Mouse (Mus musculus): Measurements from ENCODE around the gene Kxd1.

Gene Kxd1

GRCm38 (mm10) chr8:70464162-70464561, 63.6 kb downstream of the Kxd1 start:
- no peak for DNase-seq

- no peak for DNase-seq
Measured at GRCm38 (mm10) chr8:70463306-70463705, 64.5 kb downstream of the Kxd1 start.

GRCm38 (mm10) chr8:70462516-70462813, 65.3 kb downstream of the Kxd1 start:
- no peak for DNase-seq

GRCm38 (mm10) chr8:70461765-70462515, 65.8 kb downstream of the Kxd1 start:
- DNase-seq, result no peak

GRCm38 (mm10) chr8:70460606-70461005, 67.2 kb downstream of the Kxd1 start:
- DNase-seq, result no peak

GRCm38 (mm10) chr8:70460199-70460598, 67.6 kb downstream of the Kxd1 start:
- DNase-seq, result no peak

- DNase-seq, result no peak
Measured at GRCm38 (mm10) chr8:70459636-70460035, 68.1 kb downstream of the Kxd1 start.

GRCm38 (mm10) chr8:70458462-70458861, 69.3 kb downstream of the Kxd1 start:
- no peak for DNase-seq
